Mouse (Mus musculus) myocyte (in vitro differentiated cells): ENCODE measurements at regions not wholly inside any gene's neighbourhood (a gene's known extent, or its start where the extent isn't known, plus 50 kb on each side); places are given as distances from the start of the nearest gene placed in this dataset.

Experiments used
- H3K27me3 ChIP-seq: one replicate; pipeline ENCODE4 v1.6.1; 2011; ENCODE audit not compliant: control insufficient read depth, insufficient read depth, insufficient read length
- H3K36me3 ChIP-seq: one replicate; pipeline ENCODE4 v1.6.1; 2011; ENCODE audit not compliant: control insufficient read depth, insufficient read depth
- H3K4me2 ChIP-seq: one replicate; pipeline ENCODE4 v1.6.1; 2011; ENCODE audit warnings: low read depth, control low read depth
- H3K4me3 ChIP-seq: one replicate; pipeline ENCODE4 v1.5.1; 2011; ENCODE audit warnings: mild to moderate bottlenecking, control low read depth, moderate library complexity
- H3K79me2 ChIP-seq: one replicate; pipeline ENCODE4 v1.6.1; 2011; ENCODE audit not compliant: control insufficient read depth, insufficient read depth
- H3ac ChIP-seq: one replicate; pipeline ENCODE4 v1.6.1; 2011; ENCODE audit not compliant: control insufficient read depth, insufficient read length
- CEBPB ChIP-seq: IDR thresholded peaks from 2 replicates; pipeline ENCODE4 v1.6.1; 2011; ENCODE audit warnings: mild to moderate bottlenecking, moderate library complexity; ENCODE audit not compliant: poor library complexity, insufficient read depth, severe bottlenecking
- E2F4 ChIP-seq: IDR thresholded peaks from one replicate; pipeline ENCODE4 v1.6.1; 2011; ENCODE audit warnings: mild to moderate bottlenecking, control low read depth, moderate library complexity; ENCODE audit not compliant: insufficient read depth
- MAX ChIP-seq: IDR thresholded peaks from one replicate; pipeline ENCODE4 v1.6.1; 2011; ENCODE audit warnings: low read depth, mild to moderate bottlenecking, control low read depth
- MYOD1 ChIP-seq, 3 experiments: IDR thresholded peaks; one replicate each; pipeline ENCODE4 v1.6.1; 2011; ENCODE audit warnings: control low read depth in 2 of 3, low read depth in 2 of 3, mild to moderate bottlenecking in 2 of 3, moderate library complexity in 1 of 3; ENCODE audit not compliant: insufficient read length in 2 of 3, control insufficient read depth in 1 of 3
- MYOG ChIP-seq, 3 experiments: IDR thresholded peaks; one replicate each; pipeline ENCODE4 v1.6.1; 2011; ENCODE audit warnings: control low read depth in 2 of 3, low read depth in 2 of 3, mild to moderate bottlenecking in 2 of 3; ENCODE audit not compliant: insufficient read length in 2 of 3, control insufficient read depth in 1 of 3, insufficient read depth in 1 of 3
- POLR2A ChIP-seq: IDR thresholded peaks from one replicate; pipeline ENCODE4 v1.6.1; 2011; ENCODE audit warnings: low read depth, mild to moderate bottlenecking, control low read depth, moderate library complexity; ENCODE audit not compliant: insufficient read length
- POLR2AphosphoS2 ChIP-seq: IDR thresholded peaks from one replicate; pipeline ENCODE4 v1.6.1; 2011; ENCODE audit warnings: low read depth, control low read depth; ENCODE audit not compliant: insufficient read length
- REST ChIP-seq: IDR thresholded peaks from one replicate; pipeline ENCODE4 v1.6.1; 2011; ENCODE audit warnings: mild to moderate bottlenecking, control low read depth, moderate library complexity; ENCODE audit not compliant: insufficient read depth, insufficient read length
- SRF ChIP-seq: IDR thresholded peaks from one replicate; pipeline ENCODE4 v1.6.1; 2011; ENCODE audit warnings: low read depth; ENCODE audit not compliant: control insufficient read depth, insufficient read length
- TCF12 ChIP-seq: IDR thresholded peaks from one replicate; pipeline ENCODE4 v1.6.1; 2011; ENCODE audit warnings: mild to moderate bottlenecking, control low read depth; ENCODE audit not compliant: poor library complexity, insufficient read depth, severe bottlenecking
- TCF3 ChIP-seq: IDR thresholded peaks from one replicate; pipeline ENCODE4 v1.6.1; 2011; ENCODE audit warnings: low read depth, control low read depth; ENCODE audit not compliant: insufficient read length
- USF1 ChIP-seq: IDR thresholded peaks from one replicate; pipeline ENCODE4 v1.6.1; 2011; ENCODE audit warnings: low read depth, mild to moderate bottlenecking, control low read depth, moderate library complexity

DNA sequence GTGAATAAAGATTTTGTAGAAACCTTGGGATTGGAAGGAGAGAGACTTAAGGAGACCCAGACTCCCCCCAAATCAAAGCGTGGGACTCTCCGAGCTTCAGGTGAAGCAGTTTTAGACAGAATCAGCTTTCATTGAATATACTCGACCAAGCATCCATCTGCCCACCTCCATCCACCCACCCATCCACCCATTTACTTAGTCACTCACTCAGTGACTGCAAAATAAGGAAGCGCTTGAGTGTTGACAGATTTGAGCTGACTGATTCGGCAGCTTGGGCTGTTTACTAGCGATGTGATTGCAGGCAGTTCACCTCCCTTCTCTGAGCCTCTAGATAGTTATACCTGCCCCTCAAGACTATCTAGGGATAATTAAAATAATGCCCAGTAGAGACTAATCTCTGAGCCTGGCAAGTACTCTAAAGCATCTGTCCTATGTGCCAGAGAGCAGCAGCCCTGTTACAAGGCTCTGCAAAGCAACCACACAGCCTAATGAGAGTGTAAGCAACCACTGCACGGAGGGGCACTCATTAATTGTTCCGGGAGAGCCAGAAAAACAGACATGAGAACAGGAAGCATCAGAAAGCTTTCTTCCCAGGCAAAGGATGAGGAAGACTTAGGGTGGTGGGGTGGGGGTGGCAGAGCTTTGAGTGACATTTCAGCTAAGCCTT, 151.9 kb upstream of the Rybp start:
- no peak overlapping the region for H3ac ChIP-seq
- TF ChIP-seq E2F4 (no peak), POLR2A (no peak), TCF12 (no peak), SRF (no peak), USF1 (no peak), REST (no peak), TCF3 (no peak), POLR2AphosphoS2 (no peak), CEBPB (no peak), MYOD1 (IDR thresholded peaks at IDR 0.05; ENCODE audit: control insufficient read depth in 1 of 3, insufficient read length in 2 of 3, low read depth in 2 of 3) (no peak), MYOG (IDR thresholded peaks at IDR 0.05; ENCODE audit: control insufficient read depth in 1 of 3, insufficient read depth in 1 of 3, insufficient read length in 2 of 3, low read depth in 2 of 3) (no peak), MAX (no peak)
- H3K79me2 ChIP-seq = no peaks in the 10 kb centered on the region
- peak overlapping the region; percentile 64 for H3K4me2 ChIP-seq
- H3K4me3 ChIP-seq = no peak overlapping the region
- H3K27me3 ChIP-seq = peaks cover 4% of the 10 kb centered on the region
- H3K36me3 ChIP-seq = no peaks in the 10 kb centered on the region

DNA sequence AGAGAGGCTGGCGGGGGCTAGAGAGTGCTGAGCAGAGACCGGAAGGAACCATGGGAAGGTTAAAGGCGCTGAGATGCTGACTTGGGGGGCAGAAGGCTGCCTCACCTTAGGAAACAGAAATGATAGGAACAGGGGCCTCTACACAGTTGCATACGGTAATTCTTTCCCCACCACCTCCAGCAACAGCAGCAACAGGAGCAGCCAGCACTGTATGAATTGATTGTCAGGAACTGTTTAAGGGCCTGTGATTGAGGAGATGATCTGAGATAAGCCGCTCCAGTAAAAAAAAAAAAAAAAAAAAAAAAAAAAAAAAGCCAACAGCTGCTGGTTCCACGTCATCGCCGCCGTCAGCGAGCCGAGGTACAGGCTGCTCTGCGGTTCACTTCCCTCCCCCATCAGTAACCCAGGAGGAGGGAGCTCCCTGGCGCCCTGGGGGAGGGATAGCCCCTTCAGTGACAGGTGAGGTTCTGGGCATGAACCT, 151.3 kb upstream of the Rybp start:
- peaks cover 4% of the 10 kb centered on the region for H3K27me3 ChIP-seq
- no peaks in the 10 kb centered on the region for H3K79me2 ChIP-seq
- no peak overlapping the region for H3K4me3 ChIP-seq
- TF ChIP-seq TCF12 (no peak), MYOG (IDR thresholded peaks at IDR 0.05; ENCODE audit: control insufficient read depth in 1 of 3, insufficient read depth in 1 of 3, insufficient read length in 2 of 3, low read depth in 2 of 3) (peak in 2 of 3 experiments; percentile 69 to 79), MYOD1 (IDR thresholded peaks at IDR 0.05; ENCODE audit: control insufficient read depth in 1 of 3, insufficient read length in 2 of 3, low read depth in 2 of 3) (peak in 2 of 3 experiments; percentile 48 to 69)
- no peak overlapping the region for H3ac ChIP-seq
- H3K4me2 ChIP-seq = peak overlapping the region; percentile 64
- H3K36me3 ChIP-seq = no peaks in the 10 kb centered on the region

DNA sequence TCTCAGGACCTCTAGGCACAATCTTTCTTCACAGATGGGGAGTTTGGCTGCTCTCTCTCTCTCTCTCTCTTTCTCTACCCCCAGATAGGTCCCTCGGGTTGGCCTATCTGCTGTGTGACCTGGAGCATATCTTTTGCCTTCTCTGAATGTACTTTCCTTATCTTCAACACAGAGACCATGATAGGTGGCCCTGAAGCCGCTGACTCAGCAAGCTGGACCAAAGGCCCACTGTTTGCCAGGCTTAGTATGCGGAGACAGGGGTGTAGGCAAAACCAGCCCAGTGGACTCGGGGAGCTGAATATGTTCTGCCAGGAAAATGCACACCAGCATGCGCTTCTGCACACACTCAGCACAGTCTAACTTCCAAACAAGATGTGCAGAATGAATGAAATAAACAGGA, 150.7 kb upstream of the Rybp start:
- Histone ChIP-seq H3ac (no peak overlapping the region), H3K27me3 (no peaks in the 10 kb centered on the region), H3K36me3 (no peaks in the 10 kb centered on the region), H3K79me2 (no peaks in the 10 kb centered on the region), H3K4me2 (peak overlapping the region; percentile 64), H3K4me3 (no peak overlapping the region)
- no peak for TF ChIP-seq MAX
- no peak for TF ChIP-seq POLR2A
- no peak for TF ChIP-seq CEBPB
- TF ChIP-seq MYOD1 (IDR thresholded peaks at IDR 0.05; ENCODE audit: control insufficient read depth in 1 of 3, insufficient read length in 2 of 3, low read depth in 2 of 3) = no peak
- no peak for TF ChIP-seq TCF12
- TF ChIP-seq SRF = no peak
- no peak for TF ChIP-seq USF1
- no peak for TF ChIP-seq TCF3
- TF ChIP-seq MYOG (IDR thresholded peaks at IDR 0.05; ENCODE audit: control insufficient read depth in 1 of 3, insufficient read depth in 1 of 3, insufficient read length in 2 of 3, low read depth in 2 of 3) = no peak
- TF ChIP-seq E2F4 = no peak
- no peak for TF ChIP-seq REST
- no peak for TF ChIP-seq POLR2AphosphoS2

DNA sequence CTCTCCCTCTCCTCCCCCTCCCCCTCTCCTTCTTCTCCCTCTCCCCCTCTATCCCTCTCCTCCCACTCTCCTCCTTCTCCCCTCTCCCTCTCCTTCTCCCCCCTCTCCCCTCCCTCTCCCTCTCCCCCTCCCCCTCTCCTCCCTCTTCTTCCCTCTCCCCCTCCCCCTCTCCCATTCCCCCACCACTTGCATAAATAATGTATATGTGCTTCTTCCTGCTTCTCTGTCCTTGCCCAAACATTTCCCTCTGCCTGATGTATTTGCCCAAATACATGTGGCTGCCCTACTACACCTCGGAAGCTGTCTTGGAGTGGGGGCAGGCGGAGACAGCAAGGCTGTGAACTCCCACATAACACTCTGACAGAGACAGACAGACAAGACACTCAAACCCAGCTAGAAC, 149.2 kb upstream of the Rybp start:
- Histone ChIP-seq H3K4me2 (no peak overlapping the region), H3K36me3 (no peaks in the 10 kb centered on the region), H3K79me2 (no peaks in the 10 kb centered on the region), H3K4me3 (no peak overlapping the region), H3K27me3 (no peaks in the 10 kb centered on the region), H3ac (no peak overlapping the region)
- TF ChIP-seq TCF3 = no peak
- TF ChIP-seq MYOG (IDR thresholded peaks at IDR 0.05; ENCODE audit: control insufficient read depth in 1 of 3, insufficient read depth in 1 of 3, insufficient read length in 2 of 3, low read depth in 2 of 3) = no peak
- TF ChIP-seq POLR2AphosphoS2 = no peak
- no peak for TF ChIP-seq POLR2A
- no peak for TF ChIP-seq USF1
- no peak for TF ChIP-seq TCF12
- TF ChIP-seq REST = no peak
- no peak for TF ChIP-seq SRF
- no peak for TF ChIP-seq MYOD1 (IDR thresholded peaks at IDR 0.05; ENCODE audit: control insufficient read depth in 1 of 3, insufficient read length in 2 of 3, low read depth in 2 of 3)
- no peak for TF ChIP-seq CEBPB
- no peak for TF ChIP-seq E2F4

DNA sequence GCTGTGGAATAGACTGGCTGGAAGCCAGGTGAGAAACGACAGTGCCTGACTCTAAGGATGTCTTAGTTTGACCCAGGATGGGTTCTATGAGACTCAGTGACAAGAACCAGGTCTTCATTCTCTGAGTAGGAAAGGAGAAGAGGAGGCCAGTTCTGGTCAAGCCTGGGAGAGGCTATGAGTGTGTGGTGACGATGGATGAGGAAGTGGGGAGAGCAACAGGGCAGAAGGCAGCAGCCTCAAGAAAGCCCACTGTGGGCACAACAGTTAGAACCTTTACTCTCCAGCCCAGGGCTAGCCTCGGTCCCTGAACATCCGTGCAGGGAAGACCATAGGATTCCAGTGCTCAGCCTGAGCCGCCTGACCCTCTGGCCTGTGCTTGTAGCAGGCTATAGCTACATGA, 147.9 kb upstream of the Rybp start:
- no peak overlapping the region for H3K4me3 ChIP-seq
- no peaks in the 10 kb centered on the region for H3K27me3 ChIP-seq
- no peaks in the 10 kb centered on the region for H3K79me2 ChIP-seq
- H3ac ChIP-seq = no peak overlapping the region
- H3K4me2 ChIP-seq = no peak overlapping the region
- H3K36me3 ChIP-seq = no peaks in the 10 kb centered on the region
- no peak for TF ChIP-seq CEBPB
- no peak for TF ChIP-seq TCF3
- no peak for TF ChIP-seq SRF
- no peak for TF ChIP-seq MAX
- TF ChIP-seq MYOD1 (IDR thresholded peaks at IDR 0.05; ENCODE audit: control insufficient read depth in 1 of 3, insufficient read length in 2 of 3, low read depth in 2 of 3) = no peak
- TF ChIP-seq TCF12 = no peak
- TF ChIP-seq E2F4 = no peak
- TF ChIP-seq POLR2A = no peak
- TF ChIP-seq POLR2AphosphoS2 = no peak
- no peak for TF ChIP-seq MYOG (IDR thresholded peaks at IDR 0.05; ENCODE audit: control insufficient read depth in 1 of 3, insufficient read depth in 1 of 3, insufficient read length in 2 of 3, low read depth in 2 of 3)
- TF ChIP-seq REST = no peak
- TF ChIP-seq USF1 = no peak
